Mouse (Mus musculus) neural tube, embryonic 12.5 days (tissue): ENCODE measurements around the gene Serpina6. TPM values are rescaled to one million over a fixed set of nuclear protein-coding genes. Genes with fewer than 3 reads are reported as not detected.

ENCODE experiments used
- ATAC-seq: fragments of 200-750 bp; cut with Nextera tagmentation; 2 replicates; pipeline ENCODE4 v1.8.0; 2017; ENCODE audit warnings: low read depth, mild to moderate bottlenecking, moderate TSS enrichment, moderate library complexity; ENCODE audit not compliant: low FRiP score
- H3K27ac ChIP-seq: fragments of 300-500 bp; sonication (generic); 2 replicates; pipeline ENCODE4 v1.5.1; 2016
- H3K27me3 ChIP-seq: fragments of 300-500 bp; sonication (generic); replicated peaks from 2 replicates; pipeline ENCODE4 v1.6.1; 2016; ENCODE audit warnings: mild to moderate bottlenecking
- H3K36me3 ChIP-seq: fragments of 300-500 bp; sonication (generic); 2 replicates; pipeline ENCODE4 v1.6.1; 2016; ENCODE audit warnings: mild to moderate bottlenecking
- H3K4me1 ChIP-seq: fragments of 300-500 bp; sonication (generic); 2 replicates; pipeline ENCODE4 v1.6.1; 2016
- H3K4me2 ChIP-seq: fragments of 300-500 bp; sonication (generic); replicated peaks from 2 replicates; pipeline ENCODE4 v1.6.1; 2016; ENCODE audit warnings: mild to moderate bottlenecking
- H3K4me3 ChIP-seq: fragments of 300-500 bp; sonication (generic); 2 replicates; pipeline ENCODE4 v1.5.1; 2016
- H3K9ac ChIP-seq: fragments of 300-500 bp; sonication (generic); 2 replicates; pipeline ENCODE4 v1.6.1; 2016; ENCODE audit warnings: mild to moderate bottlenecking
- H3K9me3 ChIP-seq: fragments of 300-500 bp; sonication (generic); 2 replicates; pipeline ENCODE4 v1.6.1; 2016; ENCODE audit warnings: mild to moderate bottlenecking
- WGBS: fragments of 180-500 bp; shearing (Covaris S2); methylation state at CpG from one replicate; pipeline ENCODE4 v1.1.7; 2016; 5-methylcytosine and 5-hydroxymethylcytosine counted together
- polyA plus RNA-seq: library from polyadenylated mRNA; unstranded; fragments of >200 nt; fragmentation: Nextera tagmentation; extraction: Ambion mirVana; gene quantifications from 2 replicates; pipeline ENCODE4 v1.2.1, GENCODE M21; 2016

Gene Serpina6
- polyA plus RNA-seq: 0.69 and 0.89 TPM in 2 replicates

DNA sequence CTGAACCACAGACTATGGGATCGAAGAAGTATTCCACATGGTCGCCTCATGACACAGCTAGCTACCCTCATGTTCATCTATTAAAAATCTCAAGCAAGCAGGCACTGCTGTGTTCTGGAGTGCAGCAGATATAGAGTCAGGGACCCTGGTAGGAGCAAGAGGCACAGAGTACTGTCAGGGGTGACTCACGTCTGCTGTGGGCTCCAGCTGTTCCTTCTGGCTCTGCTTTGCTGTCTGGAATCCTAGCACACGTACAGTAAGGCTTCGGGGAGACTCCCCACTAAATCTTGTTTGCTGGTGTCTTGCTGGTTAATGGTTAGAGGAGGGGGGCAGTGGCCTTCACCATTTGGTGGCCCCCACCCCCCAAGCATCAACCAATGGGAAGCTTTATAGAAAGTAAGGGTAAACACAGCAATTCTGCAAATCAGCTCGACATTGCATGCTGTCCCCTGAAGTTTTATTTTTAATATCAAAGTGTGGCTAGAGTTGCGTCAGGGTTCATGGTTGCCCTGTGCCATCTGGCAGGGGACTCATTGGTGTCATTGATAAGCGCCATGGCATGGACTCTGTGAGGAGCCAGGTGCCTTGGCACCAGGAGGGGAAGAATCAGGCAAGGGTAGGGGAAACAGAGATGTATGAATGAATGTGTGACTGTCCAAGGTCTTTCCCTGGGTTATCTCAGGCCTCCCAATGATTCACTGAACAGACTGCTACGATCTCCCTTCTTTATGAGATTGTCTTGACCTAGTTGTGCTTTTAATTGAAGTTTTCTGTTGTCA is at the start of gene Serpina6:
TSS of gene Serpina6 (minus strand) at position 365 of the 779 bp plus-strand sequence.
- Histone ChIP-seq H3K27me3 (no peaks in the 10 kb centered on the region), H3K4me3 (no peak within 1 kb of the TSS), H3K9me3 (no peaks in the 10 kb centered on the region), H3K36me3 (no peaks in the 10 kb centered on the region), H3K27ac (no peak within 1 kb of the TSS), H3K9ac (no peak within 1 kb of the TSS), H3K4me2 (no peak within 1 kb of the TSS), H3K4me1 (no peaks in the 10 kb centered on the region)
- WGBS: 83% methylated on average over 9 of the region's 9 CpGs
- no peak for ATAC-seq

DNA sequence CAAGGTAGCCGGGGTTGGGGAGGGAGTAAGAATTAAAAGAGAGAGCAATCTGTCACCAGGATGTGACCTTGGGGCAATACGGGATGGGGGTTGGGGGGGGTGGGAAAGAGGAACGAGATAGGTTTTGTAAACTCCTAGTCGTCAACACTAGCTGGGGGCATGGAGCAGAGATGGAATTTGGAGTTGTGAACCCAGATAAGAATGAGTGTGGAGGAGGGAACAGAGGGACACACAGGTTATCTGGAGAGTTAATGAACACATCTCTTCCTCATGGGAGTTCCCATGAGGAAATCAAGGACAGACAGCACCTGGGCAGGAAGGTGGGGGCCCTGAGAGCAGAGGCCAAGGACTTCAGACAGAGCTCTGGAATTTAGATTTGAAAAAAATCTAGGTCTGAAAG is 49.1 kb upstream of the Serpina6 start:
- Histone ChIP-seq H3K4me2 (no peak overlapping the region), H3K36me3 (no peaks in the 10 kb centered on the region), H3K4me3 (no peak overlapping the region), H3K9me3 (no peaks in the 10 kb centered on the region), H3K27me3 (no peaks in the 10 kb centered on the region), H3K9ac (no peak overlapping the region), H3K4me1 (no peaks in the 10 kb centered on the region), H3K27ac (no peak overlapping the region)
- WGBS: 84% methylated on average over 4 of the region's 4 CpGs
- ATAC-seq: no peak

DNA sequence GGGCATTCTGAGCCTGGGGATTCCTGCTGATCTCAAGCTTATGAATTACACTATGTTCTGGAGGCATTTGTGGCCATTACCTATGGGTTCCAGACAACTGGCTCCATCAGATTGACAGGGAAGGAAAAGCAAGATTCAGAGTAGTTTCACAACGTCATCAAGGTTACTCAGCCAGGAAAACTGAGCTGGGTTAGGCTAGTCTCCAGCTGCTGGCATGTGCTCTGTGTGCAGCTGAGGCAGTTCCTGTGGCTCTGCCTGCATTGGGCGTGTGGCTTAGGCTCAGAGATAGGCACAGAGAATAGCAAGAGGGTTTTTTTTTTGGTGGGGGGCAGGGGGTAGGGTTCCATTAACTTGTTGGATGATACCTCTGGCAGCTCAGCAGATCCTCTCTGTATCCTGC is 48.5 kb upstream of the Serpina6 start:
- Histone ChIP-seq H3K4me2 (no peak overlapping the region), H3K9ac (no peak overlapping the region), H3K27ac (no peak overlapping the region), H3K27me3 (no peaks in the 10 kb centered on the region), H3K36me3 (no peaks in the 10 kb centered on the region), H3K4me1 (no peaks in the 10 kb centered on the region), H3K9me3 (no peaks in the 10 kb centered on the region), H3K4me3 (no peak overlapping the region)
- 73% methylated on average over 2 of the region's 2 CpGs for WGBS
- ATAC-seq: no peak

- no peak overlapping the region for H3K4me2 ChIP-seq
- no peak overlapping the region for H3K9ac ChIP-seq
- H3K27me3 ChIP-seq: no peaks in the 10 kb centered on the region
- H3K27ac ChIP-seq: no peak overlapping the region
- ATAC-seq: no peak
- 89% methylated on average over 4 of the region's 4 CpGs for WGBS
- no peaks in the 10 kb centered on the region for H3K36me3 ChIP-seq
- no peaks in the 10 kb centered on the region for H3K9me3 ChIP-seq
- no peak overlapping the region for H3K4me3 ChIP-seq
- no peaks in the 10 kb centered on the region for H3K4me1 ChIP-seq
These were observed 43.2 kb upstream of the Serpina6 start for GRCm38 (mm10) chr12:103700144-103700750.

GRCm38 (mm10) chr12:103695429-103695828 is 38.4 kb upstream of the Serpina6 start, which contains the start of gene Serpina1f:
Serpina1f (minus strand) TSS chr12:103695529.
- no peaks in the 10 kb centered on the region for H3K4me1 ChIP-seq
- H3K27ac ChIP-seq: no peak within 1 kb of the TSS
- H3K4me2 ChIP-seq: no peak within 1 kb of the TSS
- no peaks in the 10 kb centered on the region for H3K36me3 ChIP-seq
- H3K27me3 ChIP-seq: no peaks in the 10 kb centered on the region
- no peak within 1 kb of the TSS for H3K4me3 ChIP-seq
- no peak for ATAC-seq
- H3K9ac ChIP-seq: no peak within 1 kb of the TSS
- H3K9me3 ChIP-seq: no peaks in the 10 kb centered on the region
- 88% methylated on average over 8 of the region's 8 CpGs for WGBS

- Histone ChIP-seq H3K27ac (no peak overlapping the region), H3K4me2 (no peak overlapping the region), H3K9me3 (no peaks in the 10 kb centered on the region), H3K4me1 (no peaks in the 10 kb centered on the region), H3K27me3 (no peaks in the 10 kb centered on the region), H3K36me3 (no peaks in the 10 kb centered on the region), H3K4me3 (no peak overlapping the region), H3K9ac (no peak overlapping the region)
- ATAC-seq: no peak
- WGBS: 23% methylated on average over 3 of the region's 3 CpGs
These were observed 31.3 kb upstream of the Serpina6 start for GRCm38 (mm10) chr12:103688221-103688814.

DNA sequence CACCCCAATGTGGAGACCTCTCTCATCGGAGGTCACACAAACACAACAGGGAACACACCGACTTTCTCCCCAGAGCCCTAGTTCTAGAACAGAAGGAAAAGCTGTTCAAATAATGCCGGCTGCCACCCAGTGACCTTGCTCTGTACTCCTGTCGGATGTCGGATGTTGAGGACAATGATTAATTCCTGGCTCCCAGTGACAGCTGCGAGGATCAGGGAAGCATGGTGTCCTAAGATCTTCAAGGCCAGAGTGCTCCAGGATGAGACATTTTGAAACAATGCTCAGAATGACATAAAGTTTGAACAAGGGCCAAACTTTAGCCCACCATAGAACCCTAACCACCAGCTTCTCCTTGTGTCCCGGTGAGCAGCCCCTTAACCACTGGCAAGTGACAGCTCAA is 30.0 kb upstream of the Serpina6 start:
- H3K4me1 ChIP-seq: no peaks in the 10 kb centered on the region
- no peaks in the 10 kb centered on the region for H3K9me3 ChIP-seq
- no peaks in the 10 kb centered on the region for H3K36me3 ChIP-seq
- no peak overlapping the region for H3K9ac ChIP-seq
- ATAC-seq: no peak
- 68% methylated on average over 7 of the region's 7 CpGs for WGBS
- no peaks in the 10 kb centered on the region for H3K27me3 ChIP-seq
- no peak overlapping the region for H3K4me2 ChIP-seq
- H3K27ac ChIP-seq: no peak overlapping the region
- H3K4me3 ChIP-seq: no peak overlapping the region

DNA sequence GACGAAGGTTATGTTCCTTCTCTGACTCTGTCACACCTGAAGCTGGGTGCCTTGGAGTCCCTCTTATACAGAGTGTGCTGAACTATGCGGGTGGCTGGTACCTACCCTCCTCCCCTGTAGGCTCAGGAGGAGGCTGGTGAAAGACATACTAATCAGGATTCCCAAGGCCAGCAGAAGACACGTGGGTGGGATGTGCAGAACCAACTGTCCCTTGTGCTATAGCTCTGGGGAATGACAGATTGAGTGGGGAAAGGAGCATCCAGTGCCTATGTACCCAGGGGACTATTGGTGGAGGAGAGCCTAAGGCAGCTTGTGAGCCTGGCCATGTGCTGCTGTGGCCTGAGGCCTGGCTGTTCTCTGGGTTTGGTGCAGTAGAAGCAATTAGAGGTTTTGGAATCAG is 29.0 kb upstream of the Serpina6 start:
- Histone ChIP-seq H3K4me3 (no peak overlapping the region), H3K36me3 (no peaks in the 10 kb centered on the region), H3K9me3 (no peaks in the 10 kb centered on the region), H3K4me2 (no peak overlapping the region), H3K4me1 (no peaks in the 10 kb centered on the region), H3K9ac (no peak overlapping the region), H3K27ac (no peak overlapping the region), H3K27me3 (no peaks in the 10 kb centered on the region)
- no peak for ATAC-seq
- 83% methylated on average over 3 of the region's 3 CpGs for WGBS

GRCm38 (mm10) chr12:103685386-103685785 is 28.4 kb upstream of the Serpina6 start:
- Histone ChIP-seq H3K27ac (no peak overlapping the region), H3K9ac (no peak overlapping the region), H3K36me3 (no peaks in the 10 kb centered on the region), H3K4me3 (no peak overlapping the region), H3K9me3 (no peaks in the 10 kb centered on the region), H3K4me2 (no peak overlapping the region), H3K27me3 (no peaks in the 10 kb centered on the region), H3K4me1 (no peaks in the 10 kb centered on the region)
- WGBS: 82% methylated on average over 3 of the region's 3 CpGs
- ATAC-seq: no peak

- 64% methylated on average over 4 of the region's 4 CpGs for WGBS
- no peak for ATAC-seq
These were observed 26.8 kb upstream of the Serpina6 start for GRCm38 (mm10) chr12:103683775-103684174.

GRCm38 (mm10) chr12:103681739-103682138 is 24.7 kb upstream of the Serpina6 start:
- ATAC-seq: no peak
- 84% methylated on average over 2 of the region's 2 CpGs for WGBS

More at GRCm38 (mm10) chr12:103683775-103684174, 26.8 kb upstream of the Serpina6 start:
- H3K4me1 ChIP-seq: no peaks in the 10 kb centered on the region
- no peak overlapping the region for H3K4me2 ChIP-seq
- no peak overlapping the region for H3K27ac ChIP-seq
- no peak overlapping the region for H3K4me3 ChIP-seq
- no peaks in the 10 kb centered on the region for H3K27me3 ChIP-seq
- H3K9me3 ChIP-seq: no peaks in the 10 kb centered on the region
- no peaks in the 10 kb centered on the region for H3K36me3 ChIP-seq
- H3K9ac ChIP-seq: no peak overlapping the region

DNA sequence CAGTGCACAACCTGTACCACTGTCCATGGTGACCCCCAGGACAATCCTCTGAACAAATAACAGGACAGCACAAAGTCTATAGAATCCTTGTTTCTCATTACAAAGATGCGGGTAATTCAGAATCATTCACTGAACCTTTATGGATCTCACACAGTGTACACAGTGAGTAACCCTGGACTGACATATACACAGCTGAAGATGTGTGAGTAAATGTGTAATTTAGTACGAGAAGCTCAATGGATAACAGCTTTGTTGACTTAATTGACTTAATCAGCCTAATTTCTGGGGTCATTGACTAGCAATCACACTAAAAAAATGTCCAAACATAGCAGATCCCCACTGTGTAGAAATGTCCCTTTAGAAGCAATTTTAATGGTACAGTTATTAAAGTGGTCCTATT is 24.2 kb upstream of the Serpina6 start:
- H3K27ac ChIP-seq: no peak overlapping the region
- H3K27me3 ChIP-seq: no peaks in the 10 kb centered on the region
- no peak for ATAC-seq
- no peak overlapping the region for H3K4me2 ChIP-seq
- no peaks in the 10 kb centered on the region for H3K36me3 ChIP-seq
- no peak overlapping the region for H3K4me3 ChIP-seq
- H3K4me1 ChIP-seq: no peaks in the 10 kb centered on the region
- no peaks in the 10 kb centered on the region for H3K9me3 ChIP-seq
- 85% methylated on average over 2 of the region's 2 CpGs for WGBS
- no peak overlapping the region for H3K9ac ChIP-seq

More at GRCm38 (mm10) chr12:103681739-103682138, 24.7 kb upstream of the Serpina6 start:
- Histone ChIP-seq H3K4me1 (no peaks in the 10 kb centered on the region), H3K9me3 (no peaks in the 10 kb centered on the region), H3K27me3 (no peaks in the 10 kb centered on the region), H3K27ac (no peak overlapping the region), H3K9ac (no peak overlapping the region), H3K36me3 (no peaks in the 10 kb centered on the region), H3K4me3 (no peak overlapping the region), H3K4me2 (no peak overlapping the region)
